Mouse (Mus musculus): ENCODE measurements around the gene Lrrc49. TPM values are rescaled to one million over a fixed set of nuclear protein-coding genes. Genes with fewer than 3 reads are reported as not detected.

Lrrc49 gene
- polyA plus RNA-seq, 1 experiment from 2014 or later, result 27.6 TPM

Other genes with a start within 250 kb of the Lrrc49 start
- gene Thsd4, start 166.1 kb downstream of the Lrrc49 start, polyA plus RNA-seq (2016; fragmentation: Nextera tagmentation; extraction: Ambion mirVana), result 4.1 and 9.6 TPM in 2 replicates
- 1.2 and 1.9 TPM in 2 replicates for gene Larp6, start 24.8 kb upstream of the Lrrc49 start, polyA plus RNA-seq (2016; fragmentation: Nextera tagmentation; extraction: Ambion mirVana)
- gene Uaca, start 106.4 kb upstream of the Lrrc49 start, polyA plus RNA-seq (2016; fragmentation: Nextera tagmentation; extraction: Ambion mirVana), result 33.1 and 37.0 TPM in 2 replicates

Data from midbrain, embryonic 10.5 days (tissue).